Mouse (Mus musculus) forebrain, embryonic 11.5 days (tissue): ENCODE data around the gene Kif26a. TPM values are rescaled to one million over a fixed set of nuclear protein-coding genes. Genes with fewer than 3 reads are reported as not detected.

ENCODE experiments used
- ATAC-seq: fragments of 200-750 bp; cut with Nextera tagmentation; replicated peaks from 2 replicates; pipeline ENCODE4 v1.8.0; 2017; ENCODE audit warnings: moderate TSS enrichment; ENCODE audit not compliant: low FRiP score
- DNase-seq: peaks from one replicate; pipeline ENCODE4 v3.0.0-alpha.2; 2017; ENCODE audit warnings: low spot score
- H3K27ac ChIP-seq: fragments of 300-500 bp; sonication (generic); 2 replicates; pipeline ENCODE4 v1.5.1; 2014; ENCODE audit warnings: low read depth, low read length
- H3K27me3 ChIP-seq: fragments of 300-500 bp; sonication (generic); 2 replicates; pipeline ENCODE4 v1.6.1; 2014; ENCODE audit warnings: mild to moderate bottlenecking, low read length, mixed read lengths; ENCODE audit not compliant: control insufficient read depth, insufficient read depth
- H3K36me3 ChIP-seq: fragments of 300-500 bp; sonication (generic); 2 replicates; pipeline ENCODE4 v1.6.1; 2014; ENCODE audit warnings: mild to moderate bottlenecking, low read length, moderate library complexity, mixed read lengths; ENCODE audit not compliant: control insufficient read depth, insufficient read depth
- H3K4me1 ChIP-seq: fragments of 300-500 bp; sonication (generic); replicated peaks from 2 replicates; pipeline ENCODE4 v1.6.1; 2014; ENCODE audit warnings: low read length, mixed read lengths; ENCODE audit not compliant: control insufficient read depth, insufficient read depth
- H3K4me2 ChIP-seq: fragments of 300-500 bp; sonication (generic); 2 replicates; pipeline ENCODE4 v1.6.1; 2014; ENCODE audit warnings: low read depth, mild to moderate bottlenecking, low read length, moderate library complexity, mixed read lengths; ENCODE audit not compliant: severe bottlenecking
- H3K4me3 ChIP-seq: fragments of 300-500 bp; sonication (generic); 2 replicates; pipeline ENCODE4 v1.5.1; 2014; ENCODE audit warnings: low read depth, low read length
- H3K9ac ChIP-seq: fragments of 300-500 bp; sonication (generic); 2 replicates; pipeline ENCODE4 v1.6.1; 2014; ENCODE audit warnings: low read length
- H3K9me3 ChIP-seq: fragments of 300-500 bp; sonication (generic); 2 replicates; pipeline ENCODE4 v1.6.1; 2016; ENCODE audit warnings: low read length, mixed read lengths; ENCODE audit not compliant: control insufficient read depth
- WGBS: fragments of 180-500 bp; shearing (Covaris S2); extraction: QIAGEN DNeasy Blood & Tissue Kit; methylation state at CpG from one replicate; pipeline ENCODE4 v1.1.7; 2014; 5-methylcytosine and 5-hydroxymethylcytosine counted together
- polyA plus RNA-seq: library from polyadenylated mRNA; unstranded; fragments of >200 nt; fragmentation: Nextera tagmentation; extraction: Ambion mirVana; gene quantifications from 2 replicates; pipeline ENCODE4 v1.2.1, GENCODE M21; 2014

Kif26a gene
- polyA plus RNA-seq, 1 experiment from 2014 or later = 7.1 TPM

GRCm38 (mm10) chr12:112121188-112121587 is 24.8 kb upstream of the Kif26a start:
- H3K27me3 ChIP-seq = no peaks in the 10 kb centered on the region
- no peak for DNase-seq
- no peaks in the 10 kb centered on the region for H3K36me3 ChIP-seq
- no peaks in the 10 kb centered on the region for H3K4me1 ChIP-seq
- H3K9ac ChIP-seq = no peak overlapping the region
- H3K4me3 ChIP-seq = no peak overlapping the region
- H3K27ac ChIP-seq = no peak overlapping the region
- 90% methylated on average over 3 of the region's 3 CpGs for WGBS
- no peak for ATAC-seq
- no peaks in the 10 kb centered on the region for H3K9me3 ChIP-seq
- H3K4me2 ChIP-seq = no peak overlapping the region

- DNase-seq (no peak), ATAC-seq (no peak)
- H3K4me2 ChIP-seq = no peak overlapping the region
- H3K9me3 ChIP-seq = no peaks in the 10 kb centered on the region
- peaks cover 4% of the 10 kb centered on the region for H3K27me3 ChIP-seq
- H3K4me1 ChIP-seq = peaks cover 5% of the 10 kb centered on the region; the same call in 1 of the 2 replicates
- 81% methylated on average over 14 of the region's 14 CpGs for WGBS
- H3K9ac ChIP-seq = no peak overlapping the region
- H3K36me3 ChIP-seq = no peaks in the 10 kb centered on the region
- H3K4me3 ChIP-seq = no peak overlapping the region
- H3K27ac ChIP-seq = no peak overlapping the region
Observed at GRCm38 (mm10) chr12:112125903-112126302, 20.1 kb upstream of the Kif26a start.

- Histone ChIP-seq H3K27me3 (peaks cover 16% of the 10 kb centered on the region), H3K4me1 (peaks cover 5% of the 10 kb centered on the region; the same call in 1 of the 2 replicates), H3K27ac (no peak overlapping the region), H3K9me3 (no peaks in the 10 kb centered on the region), H3K4me2 (no peak overlapping the region), H3K4me3 (no peak overlapping the region), H3K36me3 (no peaks in the 10 kb centered on the region), H3K9ac (no peak overlapping the region)
- 63% methylated on average over 14 of the region's 14 CpGs for WGBS
- ATAC-seq = no peak
- no peak for DNase-seq
Observed at GRCm38 (mm10) chr12:112126931-112127635, 18.9 kb upstream of the Kif26a start.

- DNase-seq (no peak), ATAC-seq (no peak)
- Histone ChIP-seq H3K27me3 (peaks cover 21% of the 10 kb centered on the region), H3K4me3 (no peak overlapping the region), H3K4me2 (no peak overlapping the region), H3K27ac (no peak overlapping the region), H3K36me3 (no peaks in the 10 kb centered on the region), H3K9ac (no peak overlapping the region), H3K4me1 (peaks cover 5% of the 10 kb centered on the region; the same call in 1 of the 2 replicates), H3K9me3 (no peaks in the 10 kb centered on the region)
- 80% methylated on average over 4 of the region's 4 CpGs for WGBS
Observed at GRCm38 (mm10) chr12:112128526-112128925, 17.5 kb upstream of the Kif26a start.

GRCm38 (mm10) chr12:112129300-112129856 is 16.6 kb upstream of the Kif26a start:
- 66% methylated on average over 6 of the region's 6 CpGs for WGBS
- Histone ChIP-seq H3K4me3 (no peak overlapping the region), H3K4me1 (peaks cover 5% of the 10 kb centered on the region; the same call in 1 of the 2 replicates), H3K36me3 (no peaks in the 10 kb centered on the region), H3K27me3 (peaks cover 22% of the 10 kb centered on the region), H3K4me2 (no peak overlapping the region), H3K27ac (no peak overlapping the region), H3K9ac (no peak overlapping the region), H3K9me3 (no peaks in the 10 kb centered on the region)
- DNase-seq (no peak), ATAC-seq (no peak)

GRCm38 (mm10) chr12:112130161-112130860 is 15.7 kb upstream of the Kif26a start:
- peak; percentile 73 for ATAC-seq
- no peak overlapping the region for H3K27ac ChIP-seq
- peaks cover 22% of the 10 kb centered on the region for H3K27me3 ChIP-seq

GRCm38 (mm10) chr12:112130957-112131356 is 15.1 kb upstream of the Kif26a start:
- no peaks in the 10 kb centered on the region for H3K36me3 ChIP-seq
- H3K27ac ChIP-seq = no peak overlapping the region
- H3K4me3 ChIP-seq = peak overlapping the region; percentile 62
- DNase-seq = no peak
- H3K4me1 ChIP-seq = peaks cover 5% of the 10 kb centered on the region; the same call in 1 of the 2 replicates
- H3K9me3 ChIP-seq = no peaks in the 10 kb centered on the region
- peak; percentile 16; the same call in 1 of the 2 replicates for ATAC-seq
- H3K9ac ChIP-seq = peak overlapping the region; percentile 86
- peaks cover 22% of the 10 kb centered on the region for H3K27me3 ChIP-seq
- WGBS = 11% methylated on average over 32 of the region's 32 CpGs
- H3K4me2 ChIP-seq = peak overlapping the region; percentile 97

More at GRCm38 (mm10) chr12:112130161-112130860, 15.7 kb upstream of the Kif26a start:
- Histone ChIP-seq H3K9ac (peak overlapping the region; percentile 86), H3K4me3 (peak overlapping the region; percentile 62), H3K4me2 (peak overlapping the region; percentile 97), H3K9me3 (no peaks in the 10 kb centered on the region), H3K36me3 (no peaks in the 10 kb centered on the region), H3K4me1 (peaks cover 5% of the 10 kb centered on the region; the same call in 1 of the 2 replicates)
- peak; percentile 82 for DNase-seq
- 1% methylated on average over 59 of the region's 79 CpGs for WGBS

GRCm38 (mm10) chr12:112140231-112140630 is 5.8 kb upstream of the Kif26a start:
- H3K4me2 ChIP-seq = no peak overlapping the region
- WGBS = 5% methylated on average over 5 of the region's 5 CpGs
- no peaks in the 10 kb centered on the region for H3K36me3 ChIP-seq
- no peak overlapping the region for H3K4me3 ChIP-seq
- H3K4me1 ChIP-seq = peaks cover 9% of the 10 kb centered on the region; the same call in 1 of the 2 replicates
- H3K9ac ChIP-seq = no peak overlapping the region
- H3K27ac ChIP-seq = no peak overlapping the region
- DNase-seq (peak; percentile 69), ATAC-seq (no peak)
- H3K27me3 ChIP-seq = peaks cover 37% of the 10 kb centered on the region
- no peaks in the 10 kb centered on the region for H3K9me3 ChIP-seq
